Mouse (Mus musculus): ENCODE results near the gene Rab1b. TPM values are rescaled to one million over a fixed set of nuclear protein-coding genes. Genes with fewer than 3 reads are reported as not detected.

Gene Rab1b
- polyA plus RNA-seq, 1 experiment from 2014 or later = 247 TPM

GRCm38 (mm10) chr19:5069486-5069885 is 37.4 kb downstream of the Rab1b start:
- Histone ChIP-seq H3K4me3 (ENCODE audit: low read depth, low read length) (no peak overlapping the region), H3K36me3 (ENCODE audit: control insufficient read depth, insufficient read depth, low read length) (no peaks in the 10 kb centered on the region), H3K4me2 (ENCODE audit: low read length) (no peak overlapping the region), H3K4me1 (ENCODE audit: control insufficient read depth, insufficient read depth, low read length) (peaks cover 24% of the 10 kb centered on the region), H3K27me3 (replicated peaks; ENCODE audit: control insufficient read depth, insufficient read depth, low read length) (peaks cover 15% of the 10 kb centered on the region), H3K9me3 (replicated peaks; ENCODE audit: control insufficient read depth, low read length) (no peaks in the 10 kb centered on the region), H3K27ac (ENCODE audit: low read depth, low read length) (no peak overlapping the region), H3K9ac (ENCODE audit: low read length) (no peak overlapping the region)
- ATAC-seq (no peak), DNase-seq (ENCODE audit: low spot score) (no peak)
- 84% methylated on average over 5 of the region's 5 CpGs for WGBS

- peak overlapping the region; percentile 86 for H3K4me2 ChIP-seq (ENCODE audit: low read length)
- no peak for DNase-seq (ENCODE audit: low spot score)
- H3K27me3 ChIP-seq (replicated peaks; ENCODE audit: control insufficient read depth, insufficient read depth, low read length) = peaks cover 15% of the 10 kb centered on the region
- peaks cover 24% of the 10 kb centered on the region for H3K4me1 ChIP-seq (ENCODE audit: control insufficient read depth, insufficient read depth, low read length)
- peak overlapping the region; percentile 68 for H3K9ac ChIP-seq (ENCODE audit: low read length)
- H3K9me3 ChIP-seq (replicated peaks; ENCODE audit: control insufficient read depth, low read length) = no peaks in the 10 kb centered on the region
- H3K36me3 ChIP-seq (ENCODE audit: control insufficient read depth, insufficient read depth, low read length) = no peaks in the 10 kb centered on the region
- no peak overlapping the region for H3K27ac ChIP-seq (ENCODE audit: low read depth, low read length)
- no peak for ATAC-seq
- H3K4me3 ChIP-seq (ENCODE audit: low read depth, low read length) = peak overlapping the region; percentile 36
- 41% methylated on average over 21 of the region's 21 CpGs for WGBS
These were observed 38.2 kb downstream of the Rab1b start for GRCm38 (mm10) chr19:5068570-5069234.

- H3K27me3 ChIP-seq (replicated peaks; ENCODE audit: control insufficient read depth, insufficient read depth, low read length) = peaks cover 15% of the 10 kb centered on the region
These were observed 38.9 kb downstream of the Rab1b start, which contains the start of gene Cd248 for GRCm38 (mm10) chr19:5067867-5068569. TSS of gene Cd248 (plus strand) at chr19:5068078.

GRCm38 (mm10) chr19:5067040-5067799 is 39.7 kb downstream of the Rab1b start:
- 14% methylated on average over 15 of the region's 15 CpGs for WGBS
- Histone ChIP-seq H3K9me3 (replicated peaks; ENCODE audit: control insufficient read depth, low read length) (no peaks in the 10 kb centered on the region), H3K36me3 (ENCODE audit: control insufficient read depth, insufficient read depth, low read length) (no peaks in the 10 kb centered on the region), H3K27me3 (replicated peaks; ENCODE audit: control insufficient read depth, insufficient read depth, low read length) (peaks cover 15% of the 10 kb centered on the region), H3K4me3 (ENCODE audit: low read depth, low read length) (peak overlapping the region; percentile 36), H3K9ac (ENCODE audit: low read length) (peak overlapping the region; percentile 68; the same call in 1 of the 2 replicates), H3K27ac (ENCODE audit: low read depth, low read length) (no peak overlapping the region), H3K4me1 (ENCODE audit: control insufficient read depth, insufficient read depth, low read length) (peaks cover 22% of the 10 kb centered on the region), H3K4me2 (ENCODE audit: low read length) (peak overlapping the region; percentile 86)
- DNase-seq (ENCODE audit: low spot score) (no peak), ATAC-seq (no peak)

More at GRCm38 (mm10) chr19:5067867-5068569, 38.9 kb downstream of the Rab1b start, which contains the start of gene Cd248:
- Histone ChIP-seq H3K27ac (ENCODE audit: low read depth, low read length) (no peak within 1 kb of the TSS), H3K36me3 (ENCODE audit: control insufficient read depth, insufficient read depth, low read length) (no peaks in the 10 kb centered on the region), H3K9ac (ENCODE audit: low read length) (peak within 1 kb of the TSS; percentile 68), H3K4me3 (ENCODE audit: low read depth, low read length) (peak within 1 kb of the TSS; percentile 36), H3K4me1 (ENCODE audit: control insufficient read depth, insufficient read depth, low read length) (peaks cover 24% of the 10 kb centered on the region), H3K9me3 (replicated peaks; ENCODE audit: control insufficient read depth, low read length) (no peaks in the 10 kb centered on the region), H3K4me2 (ENCODE audit: low read length) (peak within 1 kb of the TSS; percentile 86)
- peak; percentile 22 for ATAC-seq
- under 1% methylated on average over 55 of the region's 56 CpGs for WGBS
- peak; percentile 72 for DNase-seq (ENCODE audit: low spot score)

- H3K4me2 ChIP-seq (ENCODE audit: low read length) = no peak overlapping the region
- H3K9me3 ChIP-seq (replicated peaks; ENCODE audit: control insufficient read depth, low read length) = no peaks in the 10 kb centered on the region
- peaks cover 15% of the 10 kb centered on the region for H3K27me3 ChIP-seq (replicated peaks; ENCODE audit: control insufficient read depth, insufficient read depth, low read length)
- 75% methylated on average over 7 of the region's 7 CpGs for WGBS
- H3K4me1 ChIP-seq (ENCODE audit: control insufficient read depth, insufficient read depth, low read length) = peaks cover 14% of the 10 kb centered on the region; the same call in 1 of the 2 replicates
- no peaks in the 10 kb centered on the region for H3K36me3 ChIP-seq (ENCODE audit: control insufficient read depth, insufficient read depth, low read length)
- DNase-seq (ENCODE audit: low spot score) (no peak), ATAC-seq (no peak)
- H3K4me3 ChIP-seq (ENCODE audit: low read depth, low read length) = no peak overlapping the region
- H3K27ac ChIP-seq (ENCODE audit: low read depth, low read length) = no peak overlapping the region
- no peak overlapping the region for H3K9ac ChIP-seq (ENCODE audit: low read length)
These were observed 41.8 kb downstream of the Rab1b start for GRCm38 (mm10) chr19:5065104-5065503.

DNA sequence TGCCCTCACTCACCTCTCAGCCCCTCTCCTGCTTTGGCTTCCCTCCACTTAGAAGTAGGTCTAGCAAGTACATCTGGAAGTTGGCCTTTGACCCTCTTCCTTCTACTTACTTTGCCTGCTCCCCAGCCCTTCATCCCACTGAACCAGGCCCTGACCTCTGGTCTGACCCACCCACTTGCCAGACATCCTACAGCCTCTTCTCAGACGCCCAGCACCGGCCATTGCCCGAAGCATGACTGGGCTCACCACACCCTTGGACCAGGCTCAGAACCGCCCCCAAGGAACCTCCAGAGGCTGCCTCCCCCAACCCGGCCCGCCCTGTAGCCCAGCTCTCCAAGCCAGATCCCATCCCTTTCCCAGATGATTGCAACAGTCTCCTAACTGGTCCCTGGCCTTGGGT is 44.4 kb downstream of the Rab1b start:
- ATAC-seq = no peak
- WGBS = 86% methylated on average over 6 of the region's 6 CpGs
- no peak overlapping the region for H3K4me3 ChIP-seq (ENCODE audit: low read depth, low read length)

DNA sequence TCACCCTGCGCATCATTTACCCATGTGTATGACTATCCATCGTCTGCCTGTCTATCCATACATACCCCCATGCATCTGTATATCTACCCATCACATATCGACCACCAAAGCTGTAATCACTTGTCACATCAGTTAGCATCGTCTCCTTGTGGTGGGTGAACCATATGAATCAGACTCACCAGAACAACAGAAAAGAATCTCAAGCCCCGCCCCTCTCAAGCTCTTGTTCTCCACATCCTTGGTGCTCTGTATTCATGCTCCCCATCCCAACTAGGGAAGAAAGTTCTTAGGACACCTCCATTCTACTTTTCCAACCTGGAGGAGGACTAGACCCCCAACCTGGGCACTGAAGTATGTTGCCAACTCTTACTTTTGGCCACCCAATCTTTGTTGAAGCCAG is 44.8 kb downstream of the Rab1b start:
- Histone ChIP-seq H3K9me3 (replicated peaks; ENCODE audit: control insufficient read depth, low read length) (no peaks in the 10 kb centered on the region), H3K4me3 (ENCODE audit: low read depth, low read length) (no peak overlapping the region), H3K27ac (ENCODE audit: low read depth, low read length) (no peak overlapping the region), H3K9ac (ENCODE audit: low read length) (no peak overlapping the region), H3K4me2 (ENCODE audit: low read length) (no peak overlapping the region), H3K36me3 (ENCODE audit: control insufficient read depth, insufficient read depth, low read length) (no peaks in the 10 kb centered on the region), H3K4me1 (ENCODE audit: control insufficient read depth, insufficient read depth, low read length) (peaks cover 6% of the 10 kb centered on the region; the same call in 1 of the 2 replicates), H3K27me3 (replicated peaks; ENCODE audit: control insufficient read depth, insufficient read depth, low read length) (0 out of 2 replicates have a peak, but pooled peaks cover 3% of the 10 kb centered on the region)
- no peak for ATAC-seq
- no peak for DNase-seq (ENCODE audit: low spot score)
- 83% methylated on average over 5 of the region's 5 CpGs for WGBS

More for the DNA sequence above, 44.4 kb downstream of the Rab1b start:
- H3K4me2 ChIP-seq (ENCODE audit: low read length) = no peak overlapping the region
- no peaks in the 10 kb centered on the region for H3K36me3 ChIP-seq (ENCODE audit: control insufficient read depth, insufficient read depth, low read length)
- no peak overlapping the region for H3K9ac ChIP-seq (ENCODE audit: low read length)
- no peaks in the 10 kb centered on the region for H3K9me3 ChIP-seq (replicated peaks; ENCODE audit: control insufficient read depth, low read length)
- H3K27me3 ChIP-seq (replicated peaks; ENCODE audit: control insufficient read depth, insufficient read depth, low read length) = 0 out of 2 replicates have a peak, but pooled peaks cover 4% of the 10 kb centered on the region
- DNase-seq (ENCODE audit: low spot score) = no peak
- peaks cover 8% of the 10 kb centered on the region; the same call in 1 of the 2 replicates for H3K4me1 ChIP-seq (ENCODE audit: control insufficient read depth, insufficient read depth, low read length)
- no peak overlapping the region for H3K27ac ChIP-seq (ENCODE audit: low read depth, low read length)

GRCm38 (mm10) chr19:5060365-5061330 is 46.2 kb downstream of the Rab1b start:
- Histone ChIP-seq H3K27me3 (replicated peaks; ENCODE audit: control insufficient read depth, insufficient read depth, low read length) (no peaks in the 10 kb centered on the region), H3K4me3 (ENCODE audit: low read depth, low read length) (no peak overlapping the region), H3K4me2 (ENCODE audit: low read length) (no peak overlapping the region), H3K27ac (ENCODE audit: low read depth, low read length) (0 out of 2 replicates have a peak overlapping the region, but pooled peaks have one; percentile 9), H3K36me3 (ENCODE audit: control insufficient read depth, insufficient read depth, low read length) (no peaks in the 10 kb centered on the region), H3K4me1 (ENCODE audit: control insufficient read depth, insufficient read depth, low read length) (peaks cover 6% of the 10 kb centered on the region; the same call in 1 of the 2 replicates), H3K9me3 (replicated peaks; ENCODE audit: control insufficient read depth, low read length) (no peaks in the 10 kb centered on the region), H3K9ac (ENCODE audit: low read length) (no peak overlapping the region)
- ATAC-seq = no peak
- DNase-seq (ENCODE audit: low spot score) = peak; percentile 33
- 39% methylated on average over 5 of the region's 5 CpGs for WGBS
